Mouse (Mus musculus): Measurements from ENCODE around the gene Mars2. TPM values are rescaled to one million over a fixed set of nuclear protein-coding genes. Genes with fewer than 3 reads are reported as not detected.

Gene Mars2
- polyA plus RNA-seq (2015; fragmentation: Illumina TruSeq; extraction: RNeasy Lipid Tissue Mini Kit (QIAGEN cat#74804); ENCODE audit: insufficient read depth, low replicate concordance), result 11.6 TPM

GRCm38 (mm10) chr1:55236890-55237642 is at the start of gene Mars2:
TSS of gene Mars2 (plus strand) at chr1:55237177.

GRCm38 (mm10) chr1:55226011-55226857 is 10.7 kb upstream of the Mars2 start, which contains the start of gene Rftn2:
TSS of gene Rftn2 (minus strand) at chr1:55226782.

Other genes starting within 250 kb of the Mars2 start
- gene Sf3b1, start 209.7 kb upstream of the Mars2 start, polyA plus RNA-seq (2015; fragmentation: Illumina TruSeq; extraction: RNeasy Lipid Tissue Mini Kit (QIAGEN cat#74804); ENCODE audit: insufficient read depth, low replicate concordance), result 631 TPM
- 28.9 TPM for gene Coq10b, start 184.4 kb upstream of the Mars2 start, polyA plus RNA-seq (2015; fragmentation: Illumina TruSeq; extraction: RNeasy Lipid Tissue Mini Kit (QIAGEN cat#74804); ENCODE audit: insufficient read depth, low replicate concordance)
- gene Hspe1, start 149.0 kb upstream of the Mars2 start, polyA plus RNA-seq (2015; fragmentation: Illumina TruSeq; extraction: RNeasy Lipid Tissue Mini Kit (QIAGEN cat#74804); ENCODE audit: insufficient read depth, low replicate concordance), result 326 TPM
- gene Hspd1, start 148.9 kb upstream of the Mars2 start, polyA plus RNA-seq (2015; fragmentation: Illumina TruSeq; extraction: RNeasy Lipid Tissue Mini Kit (QIAGEN cat#74804); ENCODE audit: insufficient read depth, low replicate concordance), result 236 TPM
- 88.3 TPM for gene Mob4, start 105.9 kb upstream of the Mars2 start, polyA plus RNA-seq (2015; fragmentation: Illumina TruSeq; extraction: RNeasy Lipid Tissue Mini Kit (QIAGEN cat#74804); ENCODE audit: insufficient read depth, low replicate concordance)
- 8.1 TPM for gene Rftn2, start 10.4 kb upstream of the Mars2 start, polyA plus RNA-seq (2015; fragmentation: Illumina TruSeq; extraction: RNeasy Lipid Tissue Mini Kit (QIAGEN cat#74804); ENCODE audit: insufficient read depth, low replicate concordance)
- gene Boll, start 126.3 kb downstream of the Mars2 start, polyA plus RNA-seq (2015; fragmentation: Illumina TruSeq; extraction: RNeasy Lipid Tissue Mini Kit (QIAGEN cat#74804); ENCODE audit: insufficient read depth, low replicate concordance), result 2.2 TPM
- gene Plcl1, start 168.7 kb downstream of the Mars2 start, polyA plus RNA-seq (2015; fragmentation: Illumina TruSeq; extraction: RNeasy Lipid Tissue Mini Kit (QIAGEN cat#74804); ENCODE audit: insufficient read depth, low replicate concordance), result 3.7 TPM